Mouse (Mus musculus) kidney, postnatal 25 days (tissue): ENCODE results near the gene Gm2004.
"Not testable (repeated sequence)": the region's sequence is repeated elsewhere in the genome, so short reads cannot be mapped to it uniquely, and the experiment has no call there.

Source experiments
- DNase-seq, 2 experiments: peaks; one replicate each; pipeline ENCODE4 v3.0.0; 2021; ENCODE audit warnings: mixed read lengths in 2 of 2

Gm2004 gene

GRCm38 (mm10) chr2:176149725-176150124 is at the start of gene Gm2004:
Gene Gm2004 (minus strand): TSS chr2:176149825.
- not testable (repeated sequence) for DNase-seq
